Mouse (Mus musculus) left cerebral cortex, adult 8-10 months (tissue): ENCODE measurements around the gene Alms1. TPM values are rescaled to one million over a fixed set of nuclear protein-coding genes. Genes with fewer than 3 reads are reported as not detected.
"Not testable (repeated sequence)": the region's sequence is repeated elsewhere in the genome, so short reads cannot be mapped to it uniquely, and the experiment has no call there.

Experiments
- DNase-seq, 2 experiments: peaks; one replicate each; pipeline ENCODE4 v3.0.0; 2022; ENCODE audit warnings: low spot score in 2 of 2
- microRNA-seq, 2 experiments: library from miRNA; unstranded; fragments of <30 nt; microRNA quantifications; one replicate each; pipeline ENCODE4 v1.2.0; 2022
- total RNA-seq, 4 experiments: library from RNA; stranded (reverse); gene quantifications; 2 replicates each; pipeline ENCODE4 v1.2.4; 2022

Gene Alms1
- total RNA-seq, 4 experiments from 2014 or later: 8.2 to 10.8 (median 9.9) TPM

DNA sequence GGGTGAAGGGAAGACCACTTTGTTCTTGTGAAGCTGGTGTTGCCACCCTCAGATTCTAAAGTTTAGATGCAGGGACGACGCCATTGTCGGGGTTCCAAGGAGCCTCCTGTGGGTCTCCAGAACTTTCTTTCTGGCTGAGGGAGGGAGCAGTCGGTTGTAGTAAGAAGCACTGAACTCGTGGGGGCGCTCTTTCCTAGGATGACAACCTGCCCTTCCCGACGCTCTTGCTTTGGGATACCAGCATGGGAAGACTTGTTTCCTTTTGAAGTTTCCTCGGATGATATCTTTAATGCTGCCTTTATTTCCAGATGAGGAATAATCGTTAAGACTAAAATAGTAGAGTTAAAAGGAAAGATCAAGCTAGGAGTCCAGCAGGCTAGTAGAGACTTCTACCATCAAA, 125.8 kb downstream of the Alms1 start, which contains the start of gene Nat8f7:
Gene Nat8f7 (minus strand): TSS at position 101 of the 400 bp plus-strand sequence.
- DNase-seq: not testable (repeated sequence)

Small RNA genes lying within 50 kb of the gene (microRNA-seq; reads per million reads assigned to microRNA genes)
- gene Gm27317: 0 reads per million in 2 experiments

Other genes with a start within 250 kb of the Alms1 start
- 10 to 100 TPM; 76.8 to 87.2 (median 83.1) TPM for gene Rab11fip5, start 212.9 kb upstream of the Alms1 start, total RNA-seq
- not detected for gene Noto, start 163.6 kb upstream of the Alms1 start, total RNA-seq
- 10 to 100 TPM; 53.0 to 58.7 (median 54.3) TPM for gene Smyd5, start 155.5 kb upstream of the Alms1 start, total RNA-seq
- 100 to 1,000 TPM; 206 to 234 (median 220) TPM for gene Cct7, start 136.0 kb upstream of the Alms1 start, total RNA-seq
- gene Pradc1, start 135.6 kb upstream of the Alms1 start, total RNA-seq: 10 to 100 TPM; 25.7 to 34.2 (median 32.3) TPM
- 10 to 100 TPM; 80.0 to 89.9 (median 88.0) TPM for gene Fbxo41, start 84.5 kb upstream of the Alms1 start, total RNA-seq
- 10 to 100 TPM; 19.1 to 29.4 (median 26.6) TPM for gene Egr4, start 73.9 kb upstream of the Alms1 start, total RNA-seq
- gene Nat8f7, start 125.7 kb downstream of the Alms1 start, total RNA-seq: 1 to 10 TPM; 3.1 to 5.5 (median 4.7) TPM
- gene Nat8f3, start 178.2 kb downstream of the Alms1 start, total RNA-seq: 1 to 10 TPM; 2.0 to 5.3 (median 3.6) TPM
- gene Nat8f6, start 233.4 kb downstream of the Alms1 start, total RNA-seq: 1 to 10 TPM in 3 of 4 experiments, under 1 TPM in 1; 0.80 to 4.6 (median 2.4) TPM
- gene Nat8f5, start 233.4 kb downstream of the Alms1 start, total RNA-seq: 1 to 10 TPM; 4.1 to 6.0 (median 4.7) TPM
- gene Nat8, start 244.6 kb downstream of the Alms1 start, total RNA-seq: 1 to 10 TPM; 3.5 to 6.1 (median 4.8) TPM